In the genomic region with DNA sequence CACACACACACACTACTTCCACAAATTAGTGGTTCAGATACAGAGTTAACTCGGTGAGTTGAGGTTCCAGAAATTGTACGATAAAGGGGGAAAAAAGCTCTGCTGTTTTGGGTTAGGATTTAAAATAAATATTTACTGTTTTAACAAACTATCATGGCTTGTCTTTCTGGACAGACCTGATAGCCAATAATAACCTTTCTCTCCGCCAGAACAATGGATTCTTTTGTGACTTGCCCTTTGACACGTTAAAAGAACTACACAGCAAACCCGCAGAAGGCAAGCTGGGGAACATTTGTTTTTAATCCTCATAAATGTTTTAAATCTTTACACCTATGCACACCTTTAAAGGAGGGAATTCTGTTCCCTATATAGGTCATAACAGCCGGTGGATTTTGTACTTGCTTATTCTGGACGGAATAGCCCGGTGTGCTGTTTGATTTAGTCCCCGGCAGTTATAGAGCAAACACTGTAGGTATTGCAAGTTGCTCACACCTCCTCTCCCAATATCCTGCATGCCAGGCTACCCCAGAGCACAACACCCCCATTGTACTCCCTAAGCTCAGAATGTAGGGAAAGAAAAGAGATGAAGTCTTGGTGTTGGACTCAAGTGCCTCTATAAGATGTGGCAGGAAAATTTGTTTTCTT, we compare ENCODE assay signal across 9 mouse cellular contexts.
A peak's percentile ranks its signal among the peaks of the same experiment; 100 is the strongest.
DNase-seq lines count a peak whose midpoint lies in the region; ATAC-seq lines count a peak whose summit lies in the region.
"Had no signal": no experiment of that assay in that cellular context is flagged by ENCODE, and none has a peak within 500 bp of the region (broad histone marks: within the 10 kb centered on the region; RNA-seq: fewer than 3 reads in every experiment).

No protein-coding gene starts in this region.

- H3K36me3 ChIP-seq in kidney, embryonic 14.5 days (ENCODE audit: control insufficient read depth, insufficient read depth, low read length) = no peaks in the 10 kb centered on the region
- H3K36me3 ChIP-seq in embryonic facial prominence, embryonic 14.5 days (ENCODE audit: control insufficient read depth, insufficient read depth, low read length) = no peaks in the 10 kb centered on the region
- no peaks in the 10 kb centered on the region for H3K36me3 ChIP-seq in intestine, embryonic 15.5 days
- H3K36me3 ChIP-seq in neural tube, embryonic 13.5 days = no peaks in the 10 kb centered on the region
- H3K36me3 ChIP-seq: G1E had no signal

- no peak for DNase-seq in kidney, postnatal 14 days
- no peak for DNase-seq in embryonic facial prominence, embryonic 14.5 days (ENCODE audit: low spot score)
- no peak for DNase-seq in spleen, postnatal 14 days (ENCODE audit: low spot score in 2 of 2)
- DNase-seq in layer of hippocampus, postnatal 14 days (ENCODE audit: low spot score in 2 of 2) = no peak
- no peak for DNase-seq in gastrocnemius, postnatal 36 days

- no peaks in the 10 kb centered on the region for H3K9me3 ChIP-seq in kidney, embryonic 14.5 days (ENCODE audit: control insufficient read depth, low read length)
- no peaks in the 10 kb centered on the region for H3K9me3 ChIP-seq in embryonic facial prominence, embryonic 14.5 days (ENCODE audit: control insufficient read depth, low read length)
- H3K9me3 ChIP-seq in intestine, embryonic 15.5 days = no peaks in the 10 kb centered on the region
- no peaks in the 10 kb centered on the region for H3K9me3 ChIP-seq in neural tube, embryonic 13.5 days

- peak overlapping the region; percentile 57; the same call in 1 of the 2 replicates for H3K9ac ChIP-seq in kidney, embryonic 14.5 days (ENCODE audit: low read depth, low read length)
- peak overlapping the region; percentile 65 for H3K9ac ChIP-seq in embryonic facial prominence, embryonic 14.5 days (ENCODE audit: low read depth, low read length)
- no peak overlapping the region; the same call in 1 of the 2 replicates for H3K9ac ChIP-seq in intestine, embryonic 15.5 days
- peak overlapping the region; percentile 83 for H3K9ac ChIP-seq in neural tube, embryonic 13.5 days

- H3K27me3 ChIP-seq in kidney, embryonic 14.5 days (ENCODE audit: control insufficient read depth, insufficient read depth, low read length) = no peaks in the 10 kb centered on the region
- H3K27me3 ChIP-seq in embryonic facial prominence, embryonic 14.5 days (replicated peaks; ENCODE audit: control insufficient read depth, insufficient read depth, low read length) = no peaks in the 10 kb centered on the region
- no peaks in the 10 kb centered on the region for H3K27me3 ChIP-seq in intestine, embryonic 15.5 days (replicated peaks)
- no peaks in the 10 kb centered on the region for H3K27me3 ChIP-seq in neural tube, embryonic 13.5 days

- peak overlapping the region; percentile 54 for H3K4me3 ChIP-seq in kidney, embryonic 14.5 days (ENCODE audit: low read length)
- peak overlapping the region; percentile 57 for H3K4me3 ChIP-seq in embryonic facial prominence, embryonic 14.5 days (ENCODE audit: low read depth, low read length)
- H3K4me3 ChIP-seq in intestine, embryonic 15.5 days (replicated peaks) = peak overlapping the region; percentile 50
- peak overlapping the region; percentile 62 for H3K4me3 ChIP-seq in neural tube, embryonic 13.5 days

- H3K4me2 ChIP-seq in kidney, embryonic 14.5 days (replicated peaks; ENCODE audit: low read depth, low read length) = peak overlapping the region; percentile 55
- H3K4me2 ChIP-seq in embryonic facial prominence, embryonic 14.5 days (ENCODE audit: low read depth, low read length) = peak overlapping the region; percentile 90
- H3K4me2 ChIP-seq in intestine, embryonic 15.5 days (replicated peaks) = peak overlapping the region; percentile 88
- peak overlapping the region; percentile 81 for H3K4me2 ChIP-seq in neural tube, embryonic 13.5 days

- intact Hi-C loops in gastrocnemius, postnatal 36 days (cut with DNase I) = no loop called here

- no peaks in the 10 kb centered on the region for H3K4me1 ChIP-seq in kidney, embryonic 14.5 days (ENCODE audit: control insufficient read depth, insufficient read depth, low read length)
- no peaks in the 10 kb centered on the region for H3K4me1 ChIP-seq in embryonic facial prominence, embryonic 14.5 days (ENCODE audit: control insufficient read depth, insufficient read depth, low read length)
- H3K4me1 ChIP-seq in intestine, embryonic 15.5 days (replicated peaks) = no peaks in the 10 kb centered on the region; the same call in 1 of the 2 replicates
- peaks cover 42% of the 10 kb centered on the region for H3K4me1 ChIP-seq in neural tube, embryonic 13.5 days (replicated peaks)

- 42% methylated on average over 9 of the region's 9 CpGs for WGBS in kidney, embryonic 14.5 days
- 24% methylated on average over 9 of the region's 9 CpGs for WGBS in embryonic facial prominence, embryonic 14.5 days
- 32% methylated on average over 9 of the region's 9 CpGs for WGBS in intestine, embryonic 15.5 days
- WGBS in neural tube, embryonic 13.5 days = 31% methylated on average over 9 of the region's 9 CpGs

- H3K27ac ChIP-seq in kidney, embryonic 14.5 days (ENCODE audit: low read depth, low read length) = 0 out of 2 replicates have a peak overlapping the region, but pooled peaks have one; percentile 90
- 0 out of 2 replicates have a peak overlapping the region, but pooled peaks have one; percentile 72 for H3K27ac ChIP-seq in embryonic facial prominence, embryonic 14.5 days (replicated peaks; ENCODE audit: low read depth, low read length)
- peak overlapping the region; percentile 17; the same call in 1 of the 2 replicates for H3K27ac ChIP-seq in intestine, embryonic 15.5 days
- peak overlapping the region; percentile 97 for H3K27ac ChIP-seq in neural tube, embryonic 13.5 days (replicated peaks)

- no peak for ATAC-seq in kidney, embryonic 14.5 days (ENCODE audit: low FRiP score, low TSS enrichment)
- no peak for ATAC-seq in embryonic facial prominence, embryonic 14.5 days (ENCODE audit: low read depth)
- 0 out of 2 replicates have a peak, but pooled peaks have one; percentile 7 for ATAC-seq in intestine, embryonic 15.5 days
- no peak for ATAC-seq in neural tube, embryonic 13.5 days (ENCODE audit: low read depth)

Comparison
In these comparisons a context has a peak if more than half of its experiments do, and no peak if none do; other contexts are left out.
1. H3K27ac ChIP-seq: peak in every context shown above with its lines; median percentile 97 in neural tube, embryonic 13.5 days; 90 in kidney, embryonic 14.5 days; 72 in embryonic facial prominence, embryonic 14.5 days; 17 in intestine, embryonic 15.5 days.